In genomic region chr6:68749699-68750098, GRCm38 (mm10) we compare ENCODE assay signal across 25 mouse cellular contexts.
"Had no signal": no experiment of that assay in that cellular context is flagged by ENCODE, and none has a peak within 500 bp of the region (broad histone marks: within the 10 kb centered on the region; RNA-seq: fewer than 3 reads in every experiment).

No protein-coding gene starts in this region.

- H3K9me3 ChIP-seq: embryonic facial prominence, embryonic 10.5 days; embryonic facial prominence, embryonic 12.5 days; embryonic facial prominence, embryonic 13.5 days; embryonic facial prominence, embryonic 15.5 days; forebrain, embryonic 12.5 days; forebrain, embryonic 13.5 days; forebrain, embryonic 15.5 days had no signal

- H3K36me3 ChIP-seq: embryonic facial prominence, embryonic 10.5 days; embryonic facial prominence, embryonic 12.5 days; embryonic facial prominence, embryonic 13.5 days; embryonic facial prominence, embryonic 15.5 days; forebrain, embryonic 10.5 days; forebrain, embryonic 12.5 days; forebrain, embryonic 15.5 days had no signal

- H3K27me3 ChIP-seq: embryonic facial prominence, embryonic 12.5 days; embryonic facial prominence, embryonic 13.5 days; embryonic facial prominence, embryonic 15.5 days; forebrain, embryonic 12.5 days; forebrain, embryonic 13.5 days; forebrain, embryonic 15.5 days had no signal

- H3K4me2 ChIP-seq: embryonic facial prominence, embryonic 12.5 days; embryonic facial prominence, embryonic 13.5 days; embryonic facial prominence, embryonic 15.5 days; forebrain, embryonic 12.5 days; forebrain, embryonic 13.5 days; forebrain, embryonic 15.5 days had no signal

- H3K4me3 ChIP-seq: embryonic facial prominence, embryonic 10.5 days; embryonic facial prominence, embryonic 12.5 days; embryonic facial prominence, embryonic 13.5 days; embryonic facial prominence, embryonic 15.5 days; erythroblast, embryonic 14.5 days; forebrain, embryonic 10.5 days; forebrain, embryonic 12.5 days; forebrain, embryonic 13.5 days; forebrain, embryonic 15.5 days; gastrocnemius, adult 2 months; heart, adult 2 months had no signal

- H3K27ac ChIP-seq: embryonic facial prominence, embryonic 10.5 days; embryonic facial prominence, embryonic 12.5 days; embryonic facial prominence, embryonic 13.5 days; embryonic facial prominence, embryonic 15.5 days; forebrain, embryonic 10.5 days; forebrain, embryonic 12.5 days; forebrain, embryonic 13.5 days; forebrain, embryonic 15.5 days; gastrocnemius, adult 2 months; heart, adult 2 months had no signal

- H3K9ac ChIP-seq: embryonic facial prominence, embryonic 12.5 days; embryonic facial prominence, embryonic 13.5 days; embryonic facial prominence, embryonic 15.5 days; forebrain, embryonic 12.5 days; forebrain, embryonic 13.5 days; forebrain, embryonic 15.5 days; forebrain, postnatal 0 days had no signal

- H3K4me1 ChIP-seq: embryonic facial prominence, embryonic 10.5 days; embryonic facial prominence, embryonic 12.5 days; embryonic facial prominence, embryonic 13.5 days; embryonic facial prominence, embryonic 15.5 days; forebrain, embryonic 10.5 days; forebrain, embryonic 12.5 days; forebrain, embryonic 13.5 days; forebrain, embryonic 15.5 days had no signal

- DNase-seq: cerebellum, adult 9-10 months; cerebellum, adult 9-11 months; cerebellum, postnatal 10 days; cerebellum, postnatal 14 days; cerebellum, postnatal 25 days; cerebellum, postnatal 36 days; embryo, embryonic 11 days; forebrain, postnatal 0 days; gastrocnemius, adult 2 months; gastrocnemius, postnatal 10 days; gastrocnemius, postnatal 14 days; gastrocnemius, postnatal 25 days; gastrocnemius, postnatal 36 days; heart, adult 11 months; heart, adult 18-20 months; heart, adult 2 months had no signal
